Mouse (Mus musculus) cerebellum, adult (tissue): ENCODE results near the gene Zfp735.

Experiments
- ATAC-seq: cut with Nextera tagmentation; 2 replicates; pipeline ENCODE4 v1.9.2; 2017; ENCODE audit warnings: mild to moderate bottlenecking, moderate library complexity, mixed read lengths; ENCODE audit not compliant: insufficient number of reproducible peaks, low FRiP score, low TSS enrichment

Zfp735 gene

GRCm38 (mm10) chr11:73688478-73688877 is at the start of gene Zfp735:
Gene Zfp735, plus strand, starts transcription at chr11:73688778.
- no peak for ATAC-seq

DNA sequence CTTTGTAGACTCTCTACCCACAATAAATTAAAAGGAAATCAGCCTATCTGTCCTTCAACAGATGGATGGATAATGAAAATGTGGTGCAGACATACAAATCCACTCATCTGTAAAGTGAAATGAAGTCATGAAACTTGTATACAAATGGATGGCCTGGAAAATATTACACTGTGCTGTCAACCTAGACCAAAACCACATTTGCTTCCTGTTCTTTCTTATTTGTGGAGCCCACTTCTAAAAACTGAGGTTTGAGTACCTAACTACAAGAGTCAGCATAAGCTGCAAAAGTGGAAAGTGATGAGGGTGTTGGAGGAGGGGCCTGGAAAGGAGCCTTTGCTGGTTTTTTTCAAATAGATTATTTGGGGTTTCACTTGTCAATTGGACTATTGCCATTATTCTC is 70.5 kb downstream of the Zfp735 start:
- ATAC-seq, result no peak
